Mouse (Mus musculus) layer of hippocampus, postnatal 36 days (tissue): Measurements from ENCODE around the gene Dazap1. TPM values are rescaled to one million over a fixed set of nuclear protein-coding genes. Genes with fewer than 3 reads are reported as not detected.
A peak's percentile ranks its signal among the peaks of the same experiment; 100 is the strongest.
"Not testable (repeated sequence)": the region's sequence is repeated elsewhere in the genome, so short reads cannot be mapped to it uniquely, and the experiment has no call there.

ENCODE experiments used
- DNase-seq, 2 experiments: peaks; one replicate each; pipeline ENCODE4 v3.0.0; 2022
- total RNA-seq, 2 experiments: library from RNA; stranded (reverse); gene quantifications; 2 replicates each; pipeline ENCODE4 v1.2.3; 2021

Gene Dazap1
- 100 to 1,000 TPM in 1 of 2 experiments, 10 to 100 TPM in 1; 82.6 to 100 TPM for total RNA-seq

DNA sequence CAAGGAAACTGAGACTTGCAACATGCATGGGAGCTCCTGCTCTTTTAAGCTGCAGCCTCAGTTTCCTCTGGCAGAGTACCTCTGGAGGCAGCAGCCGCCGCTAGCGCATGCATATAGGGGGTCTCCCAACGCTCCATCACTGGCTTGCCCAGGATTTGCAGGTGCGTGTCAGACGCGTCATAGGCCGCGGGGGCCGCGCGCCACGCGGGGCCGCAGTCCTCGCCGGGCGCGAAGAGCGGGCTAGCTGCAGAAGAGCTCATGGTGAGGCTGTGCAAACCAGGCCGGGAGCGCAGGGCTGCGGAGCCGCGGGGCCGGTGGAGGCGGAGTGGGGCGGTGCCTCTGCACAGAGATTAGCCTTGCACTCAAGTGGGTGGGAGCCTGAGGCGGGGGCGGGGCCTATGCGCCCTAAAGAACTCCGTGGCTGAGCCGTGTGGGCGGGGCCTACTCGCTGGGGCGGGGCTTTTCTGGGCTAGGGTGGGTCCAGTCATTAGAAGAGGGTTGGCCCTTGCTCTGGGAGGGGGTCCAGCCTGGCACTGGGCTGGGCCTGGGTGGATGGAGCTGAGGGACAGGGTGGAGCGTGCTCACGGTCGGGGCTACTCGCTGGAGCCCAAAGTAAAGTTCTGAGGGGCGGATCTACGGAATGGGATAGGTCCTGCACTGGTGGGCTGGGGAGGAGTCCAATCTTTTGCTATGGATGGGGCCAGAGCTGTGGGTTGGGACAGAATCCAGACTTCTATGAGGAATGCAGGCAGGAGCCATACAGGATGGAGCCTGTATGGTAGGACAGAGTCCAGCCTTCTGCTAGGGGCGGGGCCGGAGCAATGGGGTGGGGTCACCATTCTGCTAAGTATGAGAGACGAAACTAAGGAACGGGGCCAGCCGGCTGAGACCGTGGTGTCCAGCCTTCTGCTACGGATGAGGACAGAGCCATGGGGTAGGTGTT is at the start of gene Dazap1, which contains the start of gene Gamt:
Gene Dazap1 (plus strand): TSS at position 845 of the 943 bp plus-strand sequence.
Gene Gamt (minus strand): TSS at position 371 of the 943 bp plus-strand sequence.
- DNase-seq, result peak; percentile 90 to 92

DNA sequence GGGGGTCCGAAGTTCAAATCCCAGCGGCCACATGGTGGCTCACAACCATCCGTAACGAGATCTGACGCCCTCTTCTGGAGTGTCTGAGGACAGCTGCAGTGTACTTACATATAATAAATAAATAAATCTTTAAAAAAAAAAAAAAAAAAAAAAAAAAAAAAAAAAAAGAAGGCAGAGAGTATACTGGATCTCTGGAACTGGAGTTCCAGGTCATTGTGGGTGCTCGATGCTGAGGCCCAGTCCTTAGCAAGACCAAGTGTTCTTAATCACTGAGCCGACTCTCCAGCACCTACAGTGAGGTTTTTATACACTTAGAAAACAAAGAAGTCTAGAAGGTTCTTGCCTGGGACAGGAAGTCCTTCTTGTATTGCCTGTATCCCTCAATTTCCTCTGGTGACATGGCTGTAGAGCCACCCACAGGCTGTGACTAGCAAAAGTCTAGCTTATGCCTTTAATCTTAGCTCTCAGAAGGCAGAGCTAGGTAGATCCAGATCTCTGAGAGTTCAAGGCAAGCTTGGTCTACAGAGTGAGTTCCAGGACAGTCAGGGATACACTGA is 49.7 kb upstream of the Dazap1 start:
- DNase-seq, result not testable (repeated sequence)

DNA sequence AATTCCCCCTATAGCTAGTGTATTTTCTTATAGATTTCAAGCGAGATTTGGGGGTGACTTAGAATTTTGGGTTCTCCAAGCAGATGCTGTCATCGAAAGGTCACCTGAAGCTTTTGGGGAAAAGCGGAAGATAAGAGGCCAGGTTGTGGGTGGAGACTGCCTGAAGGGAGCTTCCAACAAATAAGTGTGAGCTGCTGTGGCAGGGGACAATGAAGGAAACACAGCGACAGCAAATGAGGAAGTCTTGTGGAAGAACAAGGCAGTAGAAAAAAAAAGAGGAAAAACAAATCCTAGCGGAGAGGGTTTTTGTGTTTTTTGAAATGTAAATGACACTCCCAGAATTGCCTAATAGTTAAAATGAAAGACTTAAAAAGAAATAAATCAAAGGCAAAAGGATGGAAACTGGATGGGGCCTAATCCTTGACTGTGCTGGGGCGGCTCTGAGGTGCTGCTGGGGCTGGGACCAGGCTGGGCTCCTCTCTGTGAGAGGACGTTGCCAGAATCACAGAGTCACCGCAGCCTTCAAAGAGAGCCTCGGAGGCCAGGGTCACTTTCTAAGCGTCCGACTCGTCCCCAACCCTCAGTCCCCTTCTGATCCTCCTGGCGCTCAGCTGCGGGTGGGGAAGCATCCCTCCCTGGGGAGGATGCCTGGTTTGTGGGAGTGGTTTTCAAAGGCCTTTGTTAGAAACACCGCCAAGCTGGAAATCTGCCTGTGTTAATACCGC is 46.1 kb upstream of the Dazap1 start:
- no peak for DNase-seq

DNA sequence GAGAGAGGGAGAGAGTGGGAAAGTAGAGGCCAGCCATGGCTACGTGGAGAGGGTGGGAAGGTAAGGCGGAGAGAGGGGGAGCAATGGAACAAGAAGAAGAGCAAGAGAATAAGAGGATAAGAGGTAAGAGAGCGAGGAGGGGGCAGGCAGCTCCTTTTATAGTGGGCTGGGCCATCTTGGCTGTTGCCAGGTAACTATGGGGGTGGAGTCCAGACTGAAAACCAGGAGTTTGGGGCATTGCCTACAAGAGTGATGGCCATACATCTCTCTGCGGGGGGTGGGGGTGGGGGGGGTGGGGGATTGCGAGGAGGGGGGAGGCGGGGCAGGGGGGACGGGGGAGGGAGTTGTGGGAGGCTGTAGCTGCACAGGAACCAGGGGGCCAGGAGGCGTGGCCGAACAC is 40.6 kb upstream of the Dazap1 start:
- DNase-seq, result no peak

DNA sequence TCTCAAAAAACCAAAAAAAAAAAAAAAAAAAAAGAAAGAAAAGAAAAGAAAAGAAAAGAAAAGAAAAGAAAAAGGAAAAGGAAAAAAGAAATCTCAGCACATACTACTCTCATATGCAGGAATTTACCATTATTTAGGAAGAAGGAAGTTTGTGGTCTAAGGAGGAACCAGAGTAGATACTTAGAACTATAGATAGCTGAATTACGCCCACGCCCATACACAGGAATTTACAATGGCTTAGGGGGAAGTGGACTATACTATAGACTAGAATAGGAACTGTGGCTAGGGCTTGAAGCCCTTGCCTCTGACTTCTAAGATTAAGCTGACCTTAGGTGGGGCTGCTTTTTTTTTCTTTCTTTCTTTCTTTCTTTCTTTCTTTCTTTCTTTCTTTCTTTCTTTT is 38.1 kb upstream of the Dazap1 start:
- DNase-seq, result not testable (repeated sequence)

DNA sequence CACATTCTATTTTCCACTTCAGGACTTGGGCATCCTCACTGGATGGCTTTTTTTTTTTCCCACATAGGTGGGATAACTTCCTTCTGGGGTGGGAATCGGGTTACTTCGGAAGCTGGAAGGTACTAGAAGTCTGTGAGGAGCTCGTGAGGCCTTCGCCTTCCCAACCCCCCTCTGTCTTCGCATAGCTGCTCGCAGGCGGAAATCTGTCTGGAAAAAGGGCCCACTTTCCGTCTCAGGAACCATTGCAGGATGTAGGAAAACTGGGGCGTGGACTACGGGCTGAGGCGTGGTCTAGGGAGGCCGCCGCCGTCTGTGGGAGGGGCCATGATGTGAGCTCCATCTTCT is 35.2 kb upstream of the Dazap1 start:
- DNase-seq, result no peak

DNA sequence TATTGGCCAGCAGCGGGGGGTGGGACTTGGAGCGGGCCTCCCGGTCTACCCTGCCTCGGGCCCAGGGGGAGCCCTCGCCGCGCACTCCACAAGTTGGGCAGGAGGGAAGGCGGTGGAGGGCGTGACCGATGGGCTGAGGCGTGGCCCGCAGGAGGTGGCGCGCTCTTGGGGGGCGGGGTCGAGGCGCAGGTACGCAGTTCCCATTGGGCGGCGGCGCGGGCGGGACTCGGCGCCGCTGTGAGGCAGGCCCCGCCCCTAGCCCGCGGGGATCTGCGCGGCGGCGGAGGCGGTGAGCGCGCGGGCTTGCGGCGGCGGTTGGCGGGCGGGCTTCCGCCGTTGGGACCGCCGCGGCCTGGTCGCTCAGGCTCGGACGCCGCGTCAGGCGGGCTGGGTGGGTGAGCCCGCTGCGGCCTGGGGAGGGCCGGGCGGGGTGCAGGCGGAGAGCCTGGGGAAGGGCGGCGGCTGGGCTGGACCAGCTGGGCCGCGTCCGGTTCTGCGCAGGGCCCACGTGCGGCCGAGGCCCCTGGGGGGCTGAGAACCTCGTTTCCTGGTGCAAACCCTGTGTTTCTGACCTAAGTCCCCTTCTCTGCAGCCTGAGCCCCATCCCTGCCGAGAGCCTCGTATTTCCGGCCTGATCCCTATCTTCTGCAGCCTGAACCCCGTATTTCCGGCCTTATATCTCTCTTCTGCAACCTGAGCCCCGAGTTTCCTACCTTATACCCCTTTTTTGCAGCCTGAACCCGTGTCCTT is 34.7 kb upstream of the Dazap1 start, which contains the start of gene Mum1:
Gene Mum1 (plus strand): TSS at position 19 of the 750 bp plus-strand sequence.
- peak; percentile 99 for DNase-seq

DNA sequence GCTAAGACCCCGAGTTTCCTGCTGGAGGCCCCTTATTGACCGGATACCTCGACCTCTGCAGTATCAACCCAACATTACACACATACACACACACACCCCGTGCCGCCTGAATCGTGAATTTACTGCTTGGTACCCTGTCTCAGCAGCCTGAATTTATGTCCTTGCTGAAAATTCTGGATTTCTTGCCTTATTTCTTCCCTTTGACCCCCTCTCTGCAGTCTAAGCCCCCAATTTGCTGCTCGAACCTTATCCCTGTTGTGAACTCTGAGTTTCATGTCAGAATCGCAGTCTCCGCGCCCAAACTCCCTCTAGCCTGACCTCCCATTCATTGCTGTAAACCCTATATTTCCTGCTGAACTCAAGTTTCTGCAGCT is 34.1 kb upstream of the Dazap1 start:
- no peak for DNase-seq

DNA sequence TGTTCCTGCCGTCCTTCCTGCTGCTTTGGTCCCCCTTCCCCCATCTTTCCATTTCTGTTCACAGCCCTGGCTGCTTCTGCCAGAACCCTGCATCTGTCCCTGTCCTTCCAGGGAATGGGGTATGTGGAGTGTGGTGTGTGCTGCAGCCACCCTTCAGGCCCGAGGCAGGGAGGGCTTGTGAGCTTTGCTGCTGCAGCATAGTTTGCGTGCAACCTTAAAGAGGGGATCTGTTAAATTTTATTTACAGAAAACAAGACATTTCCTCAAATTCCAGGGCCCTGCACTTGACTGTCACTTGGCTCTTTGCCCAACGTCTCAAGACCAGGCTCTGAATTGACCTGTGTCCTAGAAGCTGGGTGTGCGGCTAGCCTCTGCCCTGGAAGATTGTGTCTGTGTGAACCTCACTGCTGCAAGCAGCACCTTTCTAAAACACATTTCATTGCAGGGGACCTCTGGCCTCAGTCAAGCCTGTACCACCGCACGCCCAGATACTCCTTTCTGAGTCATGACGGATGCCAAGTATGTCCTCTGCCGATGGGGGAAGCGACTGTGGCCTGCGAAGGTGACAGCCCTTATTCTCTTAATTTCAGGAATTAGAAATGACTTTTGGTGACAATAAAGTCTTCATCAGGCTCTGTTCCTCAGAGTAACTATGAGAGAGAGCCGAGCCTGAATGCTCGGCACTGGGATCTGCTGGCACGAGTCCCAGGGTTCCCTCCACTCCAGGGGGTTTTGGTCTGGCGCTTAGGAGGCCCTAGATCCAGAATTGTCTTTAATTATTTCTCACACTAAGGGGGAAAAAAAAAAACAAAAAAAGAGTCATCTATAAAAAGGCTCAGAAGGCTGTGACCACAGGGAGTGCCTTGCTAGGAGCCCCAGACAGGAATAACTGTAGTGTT is 33.2 kb upstream of the Dazap1 start:
- DNase-seq, result no peak

DNA sequence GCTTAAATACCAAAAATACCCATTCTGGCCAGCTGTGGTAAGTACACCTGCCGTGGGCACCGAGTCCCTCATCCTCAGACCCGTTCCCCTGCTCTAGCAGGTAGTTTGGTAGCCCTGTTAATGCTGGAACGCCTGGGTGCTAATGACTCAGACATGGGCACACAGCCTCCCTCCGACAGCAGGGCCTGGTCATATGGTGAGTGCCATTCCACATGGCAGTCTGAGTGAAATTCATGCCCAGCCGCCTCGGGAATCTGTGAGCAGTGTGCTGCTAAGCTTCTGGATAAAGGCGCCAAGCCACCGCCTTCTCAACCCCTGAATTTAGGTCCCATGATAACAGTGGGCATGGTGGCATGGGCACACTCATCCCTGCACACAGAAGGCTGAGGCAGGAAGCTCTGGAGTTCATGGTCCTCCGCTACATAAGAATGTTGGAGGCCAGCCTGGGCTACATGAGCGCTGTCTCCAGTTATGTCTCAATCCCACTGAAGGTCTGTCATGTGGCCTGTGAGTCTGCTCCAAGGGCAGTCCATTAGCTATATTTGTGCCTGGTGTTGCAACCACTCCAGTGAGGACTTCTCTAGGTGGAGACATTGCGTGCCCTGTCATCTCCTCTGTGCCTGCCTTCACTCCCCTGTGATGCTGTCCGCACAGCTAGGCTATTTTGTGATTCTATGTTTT is 25.0 kb upstream of the Dazap1 start:
- no peak for DNase-seq

DNA sequence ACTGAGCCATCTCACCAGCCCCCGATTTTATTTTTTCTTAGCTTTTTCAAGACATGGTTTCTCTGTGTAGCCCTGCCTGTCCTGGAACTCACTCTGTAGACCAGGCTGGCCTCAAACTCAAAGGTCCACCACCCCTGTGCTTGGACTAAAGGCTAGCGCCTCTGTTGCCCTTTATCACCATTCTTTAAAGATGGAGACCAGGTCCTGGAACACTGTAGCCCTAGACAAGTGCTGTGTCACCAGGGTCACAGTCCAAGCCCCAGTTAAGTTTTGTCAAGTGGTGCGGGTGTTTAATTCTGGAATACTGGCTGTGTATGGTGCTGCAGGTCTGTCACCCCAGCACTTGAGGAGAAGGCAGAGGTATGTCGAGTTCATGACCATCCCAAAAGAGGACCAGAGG is 24.3 kb upstream of the Dazap1 start:
- DNase-seq, result no peak

DNA sequence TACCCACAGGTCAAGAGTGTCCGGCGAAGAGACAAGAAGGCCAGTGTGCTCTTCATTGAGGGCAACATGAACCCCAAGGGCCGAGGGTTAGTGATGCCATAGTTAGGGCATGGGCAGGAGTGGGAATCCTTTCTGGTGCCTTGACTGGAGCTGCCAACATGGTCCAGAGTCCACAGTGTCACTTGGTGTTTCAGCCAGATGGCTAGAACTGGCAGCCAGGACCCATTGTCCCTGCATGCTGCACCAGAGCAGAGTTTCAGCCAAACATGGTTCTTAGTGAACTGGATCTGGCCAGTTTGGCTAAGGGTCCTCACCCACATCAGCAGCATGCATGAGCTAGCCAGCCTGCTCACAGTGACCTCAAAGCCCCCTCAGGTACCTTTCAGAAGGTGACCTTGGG is 23.0 kb upstream of the Dazap1 start:
- no peak for DNase-seq

DNA sequence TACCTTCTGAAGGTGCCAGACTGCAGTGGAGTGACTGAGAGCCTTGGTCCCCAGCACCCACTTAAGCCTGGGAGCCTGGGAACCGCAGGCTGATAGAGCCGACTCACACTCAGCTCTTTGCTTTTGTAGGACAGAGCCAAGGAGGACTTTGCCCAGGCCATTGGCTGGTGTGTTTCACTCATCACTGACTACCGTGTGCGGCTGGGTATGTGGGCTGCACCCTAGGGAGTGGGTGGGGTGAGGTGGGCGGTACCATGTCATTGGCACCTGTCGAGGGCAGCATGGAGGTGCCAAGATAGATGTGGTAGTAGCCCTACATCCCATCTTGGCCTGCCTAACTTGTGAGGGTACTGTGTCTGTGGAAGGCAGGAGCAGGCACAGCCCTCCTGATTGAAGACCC is 21.5 kb upstream of the Dazap1 start:
- DNase-seq, result no peak

DNA sequence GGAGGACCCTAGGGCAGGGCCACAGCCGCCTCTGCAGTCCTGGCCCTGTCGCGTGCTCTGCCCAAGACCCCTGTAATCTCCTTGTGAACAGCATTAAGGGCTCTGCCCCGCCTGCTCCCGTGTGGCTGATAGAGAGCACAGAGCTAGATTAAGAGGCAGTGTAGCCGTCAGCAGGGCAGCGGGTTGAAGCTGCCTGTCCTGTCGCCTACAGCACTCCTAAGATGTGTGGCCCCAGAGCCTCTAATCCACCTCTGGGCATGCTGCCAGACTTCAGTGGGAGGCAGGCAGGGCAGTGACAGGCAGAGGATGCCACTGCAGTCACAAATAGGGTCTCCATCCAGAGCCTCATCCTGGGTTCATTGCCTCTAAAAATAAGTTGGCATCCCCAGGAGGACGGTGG is 19.2 kb upstream of the Dazap1 start:
- no peak for DNase-seq

DNA sequence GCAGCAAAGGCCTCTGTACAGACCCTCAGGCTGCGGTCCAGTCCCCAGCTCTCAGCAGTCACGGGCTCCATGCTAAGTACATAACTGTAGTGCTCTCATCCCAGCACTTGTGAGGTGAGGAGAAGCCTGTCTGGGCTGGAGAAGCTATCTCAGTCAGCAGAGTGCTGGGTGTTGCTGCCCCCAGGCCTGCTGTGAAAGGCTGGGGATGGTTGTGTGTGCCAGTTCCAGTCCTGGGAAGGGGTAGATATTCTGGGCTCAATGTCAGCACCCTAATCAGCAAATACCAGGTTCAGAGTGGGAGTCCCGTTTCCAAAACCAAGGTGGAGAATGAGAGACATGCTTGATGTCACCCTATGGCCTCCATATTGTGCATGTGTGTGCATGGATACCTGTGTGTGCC is 18.7 kb upstream of the Dazap1 start:
- no peak for DNase-seq

DNA sequence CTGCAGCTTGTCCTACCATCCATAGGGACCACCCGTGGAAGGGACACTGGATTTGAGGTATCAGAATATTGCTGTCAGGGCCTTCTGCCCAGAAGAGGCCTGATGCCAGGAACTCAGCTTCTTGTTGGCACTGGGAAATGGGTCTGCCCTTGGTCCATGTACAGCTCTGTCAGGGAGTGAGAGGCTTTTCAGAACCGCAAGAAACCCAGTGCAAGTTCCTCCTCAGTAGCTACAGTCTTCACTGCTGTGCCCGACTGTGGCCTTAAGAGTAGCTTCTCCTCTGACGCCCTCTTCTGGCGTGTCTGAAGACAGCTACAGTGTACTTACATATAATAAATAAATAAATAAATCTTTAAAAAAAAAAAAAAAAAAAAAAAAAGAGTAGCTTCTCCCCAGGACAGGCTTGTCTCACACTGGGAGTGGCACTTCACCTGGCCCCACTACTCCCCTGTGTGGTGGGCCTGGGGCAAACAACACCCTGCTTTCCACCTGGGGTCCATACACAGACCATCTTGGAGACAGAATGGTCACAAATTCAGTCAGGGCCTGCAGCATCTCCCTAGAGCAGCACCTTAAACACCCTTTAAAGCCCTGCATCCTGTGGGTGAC is 16.4 kb upstream of the Dazap1 start:
- no peak for DNase-seq

DNA sequence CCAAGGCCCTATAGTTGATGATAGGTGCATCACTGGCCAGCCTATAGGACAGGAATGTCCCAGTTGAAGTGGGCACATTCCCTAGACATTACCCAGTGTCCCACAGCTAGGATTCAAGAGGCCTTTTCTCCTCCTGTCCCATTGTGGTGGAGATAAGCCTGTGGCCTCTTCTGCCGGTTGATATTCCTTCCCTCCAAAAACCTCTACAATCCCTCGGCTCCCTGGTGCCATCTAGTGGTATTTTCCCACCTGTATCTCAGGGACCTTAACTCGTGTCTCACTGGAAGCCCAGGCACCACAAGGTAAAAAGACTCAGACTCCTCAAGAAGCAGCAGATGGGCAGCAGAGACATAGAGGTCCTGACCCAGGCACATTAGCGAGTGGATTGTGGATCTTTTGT is 15.7 kb upstream of the Dazap1 start:
- peak; percentile 66 to 79 for DNase-seq

DNA sequence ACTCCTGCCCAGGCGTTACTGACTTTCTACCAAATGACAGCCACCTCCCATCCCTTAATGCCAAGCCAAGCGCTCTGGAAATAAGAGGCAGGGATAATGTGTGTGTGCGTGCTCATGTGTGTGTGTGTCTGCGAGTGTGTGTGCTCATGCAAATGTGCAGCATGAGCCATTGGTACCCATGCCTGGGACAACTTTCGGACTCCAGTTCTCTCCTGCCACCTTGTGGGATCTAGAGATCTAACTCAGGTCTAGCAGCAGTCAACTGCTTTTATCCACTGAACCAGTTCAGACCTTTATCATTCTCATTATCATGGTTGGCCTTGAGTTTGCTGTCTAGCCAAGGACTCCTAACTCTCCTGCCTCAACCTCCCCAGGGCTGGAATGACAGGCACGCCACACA is 13.4 kb upstream of the Dazap1 start:
- DNase-seq, result no peak

DNA sequence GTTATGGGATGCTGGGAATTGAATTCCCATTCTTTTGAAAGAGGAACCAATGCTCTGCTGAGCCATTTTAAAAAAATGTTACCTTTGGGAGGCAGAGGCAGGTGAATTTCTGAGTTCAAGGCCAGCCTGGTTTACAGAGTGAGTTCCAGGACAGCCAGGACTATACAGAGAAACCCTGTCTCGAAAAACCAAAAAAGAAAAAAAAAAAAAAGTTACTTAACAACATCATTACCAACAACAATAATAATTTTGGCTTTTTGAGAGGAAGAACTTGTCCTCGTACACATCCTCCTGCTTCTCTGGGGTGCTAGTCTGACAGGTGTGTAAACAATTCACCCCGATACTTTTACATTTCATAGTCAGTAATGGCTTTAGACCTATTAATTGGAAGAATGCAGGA is 12.8 kb upstream of the Dazap1 start:
- DNase-seq, result not testable (repeated sequence)

DNA sequence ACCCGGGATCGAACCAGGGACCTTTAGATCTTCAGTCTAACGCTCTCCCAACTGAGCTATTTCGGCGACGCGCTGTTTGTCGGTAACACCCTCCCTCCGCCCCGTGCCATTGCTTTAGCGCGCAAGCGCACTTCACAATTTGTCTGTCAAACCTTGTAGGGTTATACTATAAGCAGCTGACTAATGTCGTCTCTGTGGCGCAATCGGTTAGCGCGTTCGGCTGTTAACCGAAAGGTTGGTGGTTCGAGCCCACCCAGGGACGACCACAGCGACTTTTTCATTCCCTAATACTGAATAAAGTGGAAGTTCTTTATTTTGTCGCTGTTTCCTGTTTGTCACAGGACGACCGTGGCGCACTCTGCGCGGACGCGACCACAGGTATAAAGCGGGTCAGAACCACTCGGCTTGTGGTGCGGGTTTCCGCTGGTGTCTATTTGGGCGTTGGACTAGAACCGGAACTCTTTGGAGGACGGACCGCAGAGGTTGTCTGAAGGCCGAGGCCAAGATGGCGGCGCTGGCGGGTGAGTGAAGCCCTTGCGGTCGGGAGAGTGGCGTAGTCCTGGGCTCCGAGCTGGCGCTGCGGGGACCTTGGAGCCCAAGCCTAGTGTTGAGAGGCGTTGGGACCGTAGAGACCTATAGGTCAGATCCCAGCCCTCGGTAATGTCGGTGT is 12.2 kb upstream of the Dazap1 start, which contains the start of gene Ndufs7:
Gene Ndufs7 (plus strand): TSS at position 151 of the 670 bp plus-strand sequence.
- peak; percentile 95 to 97 for DNase-seq
